Mouse (Mus musculus) liver, postnatal 0 days (tissue): ENCODE results near the gene Slc1a2.

Source experiments
- CTCF ChIP-seq: sonication (generic); IDR thresholded peaks from 2 replicates; pipeline ENCODE4 v1.5.1; 2016; ENCODE audit warnings: antibody characterized with exemption, low read depth
- EP300 ChIP-seq: IDR thresholded peaks from 2 replicates; pipeline ENCODE4 v1.6.1; 2016; ENCODE audit warnings: antibody characterized with exemption, low read depth, mild to moderate bottlenecking

GRCm38 (mm10) chr2:102820225-102820711 is 161.8 kb downstream of the Slc1a2 start:
- TF ChIP-seq CTCF (no peak), EP300 (no peak)
